Mouse (Mus musculus) lung, postnatal 0 days (tissue): ENCODE measurements at regions not wholly inside any gene's neighbourhood (a gene's known extent, or its start where the extent isn't known, plus 50 kb on each side); places are given as distances from the start of the nearest gene placed in this dataset.

Source experiments
- CTCF ChIP-seq: IDR thresholded peaks from 2 replicates; pipeline ENCODE4 v1.5.1; 2016; ENCODE audit warnings: antibody characterized with exemption, mild to moderate bottlenecking
- EP300 ChIP-seq: IDR thresholded peaks from 2 replicates; pipeline ENCODE4 v1.6.1; 2016; ENCODE audit warnings: antibody characterized with exemption, mild to moderate bottlenecking, control low read depth

DNA sequence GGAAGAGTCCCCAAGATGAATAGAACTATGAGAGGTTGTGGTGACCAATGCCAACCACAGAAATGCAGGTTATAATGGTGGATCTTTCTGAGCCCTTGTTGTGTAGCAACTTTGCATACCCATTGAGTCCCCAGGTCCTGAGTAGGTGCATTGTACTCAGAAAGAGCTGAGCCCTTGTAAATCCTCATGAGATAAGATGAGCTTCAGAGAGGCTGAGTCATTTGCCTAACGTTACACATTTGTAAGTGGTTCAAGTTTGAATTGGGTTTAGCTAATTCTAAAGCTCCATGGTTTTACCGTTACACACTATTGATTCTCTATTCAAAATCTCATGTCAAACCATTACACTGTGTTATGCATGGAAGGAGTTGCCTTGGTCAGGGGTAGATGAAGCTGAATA is 1349.9 kb upstream of the A1bg start:
- TF ChIP-seq CTCF (no peak), EP300 (no peak)
